Mouse (Mus musculus): ENCODE data around the gene Lexm. TPM values are rescaled to one million over a fixed set of nuclear protein-coding genes. Genes with fewer than 3 reads are reported as not detected.

The Lexm gene
- polyA plus RNA-seq, 1 experiment from 2014 or later, result 0.70 TPM

DNA sequence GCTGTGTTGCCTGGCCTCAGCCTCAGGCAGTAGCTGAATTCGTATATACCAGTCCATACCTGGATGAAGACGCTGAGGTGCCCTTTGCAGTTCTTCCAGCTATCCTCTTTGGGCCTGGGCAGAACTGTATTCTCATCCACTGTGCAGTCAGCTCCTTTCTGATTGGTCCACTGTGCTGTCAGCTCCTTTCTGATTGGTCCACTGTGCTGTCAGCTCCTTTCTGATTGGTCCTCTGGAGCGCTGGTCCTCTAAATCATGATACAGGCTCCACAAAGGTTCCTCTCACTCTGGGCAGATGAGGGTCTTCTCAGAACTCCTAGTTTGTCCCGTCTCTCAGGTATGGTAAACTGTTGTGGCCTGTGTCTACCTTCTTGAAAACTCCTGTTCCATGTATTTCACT, 47.4 kb downstream of the Lexm start:
- H3K9me3 ChIP-seq (replicated peaks), result no peaks in the 10 kb centered on the region
- H3K4me2 ChIP-seq (replicated peaks), result no peak overlapping the region
- H3K4me1 ChIP-seq, result no peaks in the 10 kb centered on the region
- no peak overlapping the region for H3K9ac ChIP-seq
- no peaks in the 10 kb centered on the region for H3K27me3 ChIP-seq
- peak; percentile 48; the same call in 1 of the 2 replicates for ATAC-seq (ENCODE audit: low FRiP score)
- no peak overlapping the region for H3K4me3 ChIP-seq
- peaks cover 81% of the 10 kb centered on the region for H3K36me3 ChIP-seq
- WGBS, result 89% methylated on average over 4 of the region's 4 CpGs
- no peak overlapping the region for H3K27ac ChIP-seq

DNA sequence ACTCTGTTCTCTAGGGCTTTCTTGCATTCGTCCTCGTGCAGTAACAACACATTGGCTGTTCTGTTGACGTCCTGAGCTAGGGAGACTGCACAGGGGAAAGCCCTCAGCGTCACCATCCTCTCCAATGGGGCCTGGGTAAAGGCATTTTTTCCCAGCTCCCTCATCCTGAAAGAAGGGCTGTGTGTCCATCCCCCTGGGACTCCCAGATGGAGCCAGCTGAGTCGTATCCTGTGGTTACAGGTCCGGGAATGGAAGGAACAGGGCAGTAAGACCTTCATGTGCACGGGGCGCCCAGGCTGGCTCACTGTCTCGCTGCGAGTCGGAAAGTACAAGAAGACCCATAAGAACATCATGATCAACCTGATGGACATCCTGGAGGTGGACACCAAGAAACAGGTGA, 52.9 kb downstream of the Lexm start:
- no peak overlapping the region for H3K4me2 ChIP-seq (replicated peaks)
- 84% methylated on average over 11 of the region's 11 CpGs for WGBS
- peaks cover 45% of the 10 kb centered on the region for H3K36me3 ChIP-seq
- no peaks in the 10 kb centered on the region for H3K27me3 ChIP-seq
- no peak overlapping the region for H3K4me3 ChIP-seq
- no peaks in the 10 kb centered on the region for H3K9me3 ChIP-seq (replicated peaks)
- H3K27ac ChIP-seq, result no peak overlapping the region
- no peak for ATAC-seq (ENCODE audit: low FRiP score)
- H3K4me1 ChIP-seq, result peaks cover 33% of the 10 kb centered on the region
- H3K9ac ChIP-seq, result no peak overlapping the region

DNA sequence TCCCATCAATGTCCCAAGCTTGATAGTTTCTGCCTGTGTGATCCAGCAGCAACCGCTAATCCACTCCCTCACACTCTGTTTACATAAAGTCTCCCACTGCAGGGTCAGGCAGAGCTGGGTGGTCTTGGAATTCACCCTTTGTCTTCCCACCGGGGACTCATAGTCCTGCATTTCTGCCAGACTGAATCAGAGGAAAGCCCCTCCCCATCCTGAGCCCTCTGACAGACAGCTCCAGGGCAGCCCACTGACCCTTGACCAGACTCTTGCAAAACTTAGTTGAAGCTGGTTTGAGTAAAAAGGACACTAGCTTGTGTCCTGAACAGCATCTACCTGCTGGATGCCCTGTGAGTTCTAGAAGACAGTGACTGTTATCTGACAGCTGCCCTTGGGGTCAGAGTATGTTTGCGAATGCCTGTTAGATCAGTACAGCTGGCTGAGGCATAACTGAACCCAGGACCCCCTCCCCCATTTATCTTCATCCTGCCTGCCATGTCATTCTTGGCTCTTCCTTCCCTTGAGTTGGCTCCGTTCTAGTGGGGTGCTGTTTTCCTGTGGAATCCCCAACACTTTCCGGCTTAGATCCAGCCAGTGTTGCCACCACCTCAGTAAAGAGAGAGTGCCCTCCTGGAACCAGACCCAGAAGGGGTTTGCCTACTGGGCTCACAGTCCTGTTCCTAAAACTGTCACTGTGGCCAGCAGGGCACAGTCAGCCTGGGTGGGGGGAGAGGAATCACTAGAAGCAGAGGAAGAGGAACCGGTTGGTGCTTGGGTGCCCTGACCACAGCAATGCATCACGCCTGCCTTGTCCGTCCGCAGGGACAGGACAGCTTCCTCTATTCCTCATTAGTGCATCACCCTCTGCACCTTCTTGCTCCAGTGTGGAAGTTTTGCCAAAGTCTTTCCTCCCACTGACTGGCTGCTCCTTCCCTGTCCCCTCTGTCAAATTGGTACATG, 53.9 kb downstream of the Lexm start:
- Histone ChIP-seq H3K27ac (no peak overlapping the region), H3K9me3 (replicated peaks) (no peaks in the 10 kb centered on the region), H3K27me3 (no peaks in the 10 kb centered on the region), H3K4me2 (replicated peaks) (peak overlapping the region; percentile 74), H3K4me3 (peak overlapping the region; percentile 87), H3K4me1 (peaks cover 33% of the 10 kb centered on the region), H3K36me3 (peaks cover 42% of the 10 kb centered on the region), H3K9ac (peak overlapping the region; percentile 86)
- no peak for ATAC-seq (ENCODE audit: low FRiP score)
- WGBS, result 46% methylated on average over 9 of the region's 9 CpGs

DNA sequence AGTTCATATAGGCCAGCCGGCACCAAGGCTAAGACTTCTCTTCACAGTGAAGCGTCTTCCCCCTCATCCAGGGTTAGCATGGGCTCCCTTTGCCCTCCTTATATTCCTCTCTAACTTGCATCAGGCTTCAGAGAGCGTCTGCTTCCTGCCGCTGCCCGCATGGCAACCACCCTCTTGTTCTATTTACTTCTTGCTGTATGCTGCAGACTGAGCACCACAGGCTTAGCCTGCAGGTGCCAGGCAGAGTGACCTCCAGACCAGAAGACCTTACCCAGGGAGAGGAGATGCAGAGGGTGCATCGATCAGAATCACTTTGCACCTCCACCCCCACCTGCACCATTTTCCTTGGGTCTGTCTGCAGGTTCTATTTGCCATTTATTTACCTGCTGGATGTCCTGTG, 55.0 kb downstream of the Lexm start:
- H3K4me1 ChIP-seq, result peaks cover 33% of the 10 kb centered on the region
- no peaks in the 10 kb centered on the region for H3K27me3 ChIP-seq
- H3K4me3 ChIP-seq, result peak overlapping the region; percentile 87
- 12% methylated on average over 6 of the region's 6 CpGs for WGBS
- peaks cover 32% of the 10 kb centered on the region for H3K36me3 ChIP-seq
- peak overlapping the region; percentile 86 for H3K9ac ChIP-seq
- no peak overlapping the region for H3K27ac ChIP-seq
- ATAC-seq (ENCODE audit: low FRiP score), result no peak
- H3K9me3 ChIP-seq (replicated peaks), result no peaks in the 10 kb centered on the region
- peak overlapping the region; percentile 74 for H3K4me2 ChIP-seq (replicated peaks)

DNA sequence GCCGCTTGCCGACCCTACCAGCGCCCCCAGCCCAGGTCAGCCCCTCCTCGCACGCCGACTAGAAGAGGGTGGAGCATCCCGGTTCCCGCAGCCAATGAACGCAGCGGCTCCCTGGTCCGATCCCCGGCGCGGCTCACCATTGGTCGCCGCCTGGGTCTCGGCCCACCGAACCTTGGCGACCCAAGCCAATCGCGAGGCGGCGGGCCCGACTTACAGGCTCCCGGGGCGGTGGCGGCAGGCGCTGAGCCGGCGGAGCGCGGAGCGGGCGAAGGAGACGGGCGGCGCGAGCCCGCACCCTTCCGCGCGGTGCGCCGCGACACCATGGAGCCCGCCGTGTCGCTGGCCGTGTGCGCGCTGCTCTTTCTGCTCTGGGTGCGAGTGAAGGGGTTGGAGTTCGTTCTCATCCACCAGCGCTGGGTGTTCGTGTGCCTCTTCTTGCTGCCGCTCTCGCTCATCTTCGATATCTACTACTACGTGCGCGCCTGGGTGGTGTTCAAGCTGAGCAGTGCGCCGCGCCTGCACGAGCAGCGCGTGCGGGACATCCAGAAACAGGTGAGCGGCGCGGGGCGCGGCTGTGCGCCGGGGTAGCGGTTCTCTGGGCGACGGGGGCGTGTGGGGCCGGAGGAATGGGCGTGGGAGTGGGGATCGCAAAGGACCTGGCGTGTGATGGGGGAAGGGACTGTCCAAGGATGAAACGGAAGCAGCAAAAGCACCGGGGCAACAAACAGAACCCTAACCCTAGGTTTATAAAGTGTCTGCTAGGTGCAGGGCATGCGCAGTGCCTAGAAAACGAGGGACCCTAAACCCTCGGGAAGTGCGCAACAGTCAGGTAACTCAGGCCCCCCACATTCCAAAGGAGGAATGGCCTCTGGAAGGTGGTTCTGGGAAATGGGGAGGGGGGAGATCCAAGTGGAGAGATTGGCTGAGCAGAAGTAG, 55.9 kb downstream of the Lexm start, which contains the start of gene Dhcr24:
TSS of gene Dhcr24 (plus strand) at position 193 of the 936 bp plus-strand sequence.
- under 1% methylated on average over 88 of the region's 89 CpGs for WGBS
- Histone ChIP-seq H3K9ac (peak within 1 kb of the TSS; percentile 86), H3K4me1 (peaks cover 33% of the 10 kb centered on the region), H3K27ac (peak within 1 kb of the TSS; percentile 93), H3K36me3 (peaks cover 26% of the 10 kb centered on the region), H3K27me3 (no peaks in the 10 kb centered on the region), H3K4me2 (replicated peaks) (peak within 1 kb of the TSS; percentile 74), H3K9me3 (replicated peaks) (no peaks in the 10 kb centered on the region), H3K4me3 (peak within 1 kb of the TSS; percentile 87)
- ATAC-seq (ENCODE audit: low FRiP score), result peak; percentile 99

DNA sequence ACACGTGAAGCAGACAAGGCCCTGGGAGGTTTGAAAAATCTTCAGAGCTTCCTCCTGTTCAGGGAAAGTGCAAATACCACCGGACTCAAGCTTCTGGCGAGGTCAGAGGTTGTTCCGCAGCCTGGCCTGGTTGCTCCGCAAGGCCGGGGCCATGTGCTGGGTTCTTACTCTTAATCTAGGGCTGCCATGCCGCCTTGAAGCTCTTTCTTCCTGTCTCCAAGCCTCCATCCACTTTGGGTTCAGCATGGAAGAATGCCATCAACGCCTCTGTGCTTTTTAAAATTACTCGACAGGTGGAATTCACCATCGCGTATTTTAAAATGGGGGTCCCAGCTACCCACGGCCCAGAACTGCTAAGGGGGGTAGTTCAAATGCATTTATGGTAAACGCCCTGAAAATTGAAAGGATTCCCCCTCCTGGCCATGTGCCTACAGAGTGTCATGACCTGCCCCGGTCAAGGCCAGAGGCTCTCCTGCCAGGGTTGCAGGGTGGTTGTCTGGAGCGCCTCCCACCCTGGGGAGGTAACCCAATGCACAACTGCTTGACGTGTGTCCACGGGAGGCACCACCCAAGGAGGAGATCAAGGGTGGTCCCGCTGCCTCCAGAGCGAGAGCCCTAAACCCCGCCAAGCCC, 56.7 kb downstream of the Lexm start:
- peaks cover 19% of the 10 kb centered on the region for H3K36me3 ChIP-seq
- H3K27ac ChIP-seq, result peak overlapping the region; percentile 93
- peaks cover 33% of the 10 kb centered on the region for H3K4me1 ChIP-seq
- H3K4me3 ChIP-seq, result peak overlapping the region; percentile 87
- 1% methylated on average over 19 of the region's 20 CpGs for WGBS
- no peaks in the 10 kb centered on the region for H3K27me3 ChIP-seq
- H3K4me2 ChIP-seq (replicated peaks), result peak overlapping the region; percentile 74
- H3K9ac ChIP-seq, result peak overlapping the region; percentile 41
- no peaks in the 10 kb centered on the region for H3K9me3 ChIP-seq (replicated peaks)
- ATAC-seq (ENCODE audit: low FRiP score), result peak; percentile 82

DNA sequence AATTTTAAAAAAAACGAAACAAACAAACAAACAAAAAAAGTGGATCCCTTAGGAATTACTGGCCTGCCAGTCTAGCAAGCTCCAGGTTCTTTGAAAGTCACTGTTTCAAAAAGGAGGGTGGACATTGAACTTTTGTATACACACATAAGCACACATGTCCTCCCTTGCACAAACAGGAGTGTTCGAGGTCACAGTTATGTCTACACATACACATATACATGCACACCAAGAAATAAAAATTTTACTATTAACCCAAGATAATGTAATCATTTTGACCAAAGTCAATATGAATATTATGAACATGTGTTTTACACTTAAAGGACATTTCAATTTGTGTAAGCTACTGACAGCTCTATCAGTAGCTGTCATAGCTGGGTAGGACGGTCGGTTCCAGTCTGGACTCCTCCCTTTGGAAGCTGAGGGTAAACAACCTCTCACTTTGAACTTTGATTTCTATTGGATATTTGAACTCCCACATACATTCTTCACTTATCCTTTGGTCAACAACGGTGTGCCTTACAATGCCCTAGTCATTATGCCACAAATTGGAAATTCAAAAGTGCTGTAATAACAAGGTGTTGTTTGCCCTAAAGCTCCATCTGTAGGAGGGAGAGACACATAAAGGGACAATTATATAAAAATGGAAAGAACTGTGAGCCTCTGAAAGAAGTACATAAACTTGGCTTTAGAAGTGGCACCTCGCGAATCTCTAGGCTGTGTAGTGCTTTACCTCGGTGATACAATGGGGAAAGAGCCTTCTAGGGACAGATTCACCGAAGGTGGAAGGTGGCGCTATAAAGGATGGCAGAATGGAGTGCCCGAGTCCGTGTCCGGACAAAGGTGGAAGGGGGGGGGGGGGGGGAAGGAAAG, 57.5 kb downstream of the Lexm start:
- Histone ChIP-seq H3K27me3 (no peaks in the 10 kb centered on the region), H3K9ac (0 out of 2 replicates have a peak overlapping the region, but pooled peaks have one; percentile 41), H3K4me2 (replicated peaks) (peak overlapping the region; percentile 74), H3K27ac (peak overlapping the region; percentile 93), H3K4me3 (peak overlapping the region; percentile 87), H3K36me3 (peaks cover 12% of the 10 kb centered on the region), H3K9me3 (replicated peaks) (no peaks in the 10 kb centered on the region), H3K4me1 (peaks cover 33% of the 10 kb centered on the region)
- ATAC-seq (ENCODE audit: low FRiP score), result no peak
- 29% methylated on average over 13 of the region's 13 CpGs for WGBS

DNA sequence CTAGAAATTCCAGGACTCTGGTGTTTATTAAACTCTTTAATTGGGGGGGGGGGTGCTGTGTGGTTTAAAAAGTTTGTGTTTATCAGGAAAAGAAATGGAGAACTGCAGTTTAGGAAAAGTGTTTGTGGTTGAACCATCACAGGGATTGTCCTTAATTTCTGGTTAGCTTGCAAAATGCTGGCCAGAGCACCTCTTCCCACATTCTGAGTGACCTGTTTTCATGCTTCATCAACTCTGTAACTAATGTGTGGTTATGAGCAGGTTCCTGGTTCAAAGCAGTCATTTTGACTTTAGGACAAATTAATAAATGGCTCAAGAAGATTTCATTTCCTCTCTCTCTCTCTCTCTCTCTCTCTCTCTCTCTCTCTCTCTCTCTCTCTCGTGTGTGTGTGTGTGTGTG, 59.1 kb downstream of the Lexm start:
- H3K9me3 ChIP-seq (replicated peaks), result no peaks in the 10 kb centered on the region
- no peak overlapping the region for H3K4me3 ChIP-seq
- no peaks in the 10 kb centered on the region for H3K36me3 ChIP-seq
- H3K9ac ChIP-seq, result no peak overlapping the region
- ATAC-seq (ENCODE audit: low FRiP score), result no peak
- WGBS, result no CpG with 5 or more reads among the region's 1 CpGs
- H3K27ac ChIP-seq, result no peak overlapping the region
- peaks cover 20% of the 10 kb centered on the region for H3K4me1 ChIP-seq
- no peak overlapping the region for H3K4me2 ChIP-seq (replicated peaks)
- no peaks in the 10 kb centered on the region for H3K27me3 ChIP-seq

DNA sequence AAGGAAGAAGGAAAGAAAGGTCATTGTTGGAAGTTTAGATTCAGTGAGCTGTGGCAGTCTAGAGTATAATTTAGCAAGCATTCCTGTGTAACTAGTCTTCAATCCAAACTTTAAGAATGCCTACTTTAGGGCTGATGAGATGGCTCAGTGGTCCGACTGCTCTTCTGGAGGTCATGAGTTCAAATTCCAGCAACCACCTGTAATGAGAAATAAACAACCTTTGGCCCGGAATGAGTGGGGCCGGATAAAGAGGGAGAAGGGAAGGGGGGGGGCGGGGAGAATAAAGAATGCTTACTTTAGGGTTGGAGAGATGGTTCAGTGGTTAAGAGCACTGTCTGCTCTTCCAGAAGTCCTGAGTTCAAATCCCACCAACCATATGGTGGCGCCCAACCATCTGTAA, 59.8 kb downstream of the Lexm start:
- no peak for ATAC-seq (ENCODE audit: low FRiP score)
- peaks cover 13% of the 10 kb centered on the region for H3K4me1 ChIP-seq
- H3K4me3 ChIP-seq, result no peak overlapping the region
- no peaks in the 10 kb centered on the region for H3K27me3 ChIP-seq
- H3K9ac ChIP-seq, result no peak overlapping the region
- WGBS, result 91% methylated on average over 5 of the region's 5 CpGs
- no peak overlapping the region for H3K4me2 ChIP-seq (replicated peaks)
- H3K36me3 ChIP-seq, result no peaks in the 10 kb centered on the region
- no peaks in the 10 kb centered on the region for H3K9me3 ChIP-seq (replicated peaks)
- no peak overlapping the region for H3K27ac ChIP-seq

DNA sequence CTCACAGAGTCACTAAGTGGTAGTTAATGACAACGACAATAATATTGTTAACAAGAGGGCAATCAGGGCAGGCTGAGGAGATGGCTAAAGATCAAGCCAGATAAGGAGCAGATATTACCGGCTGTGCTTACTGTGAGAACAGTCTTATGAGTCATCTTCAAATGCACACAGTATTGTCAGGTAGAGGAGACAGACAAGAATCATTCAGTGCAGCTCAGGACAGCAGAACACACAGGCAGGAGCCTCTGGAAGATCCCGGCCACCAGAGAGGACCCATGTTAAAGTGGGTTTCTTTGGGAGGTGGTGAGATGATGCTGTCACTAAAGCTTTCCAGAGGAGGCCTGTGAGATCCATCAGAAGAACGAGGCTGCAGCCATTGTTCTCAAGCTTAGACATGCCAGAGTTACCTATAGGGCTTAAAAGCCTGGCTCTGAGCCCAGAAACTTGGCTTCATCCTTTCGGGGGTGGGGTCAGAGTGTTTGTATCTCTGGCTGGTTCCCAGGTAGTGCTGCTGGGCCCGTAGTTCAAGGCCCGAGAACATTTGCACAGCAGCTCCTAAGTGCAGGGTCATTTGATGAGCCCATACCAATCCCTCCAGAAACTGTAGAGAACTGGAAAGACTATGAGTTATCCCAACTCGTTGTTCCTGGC, 66.4 kb downstream of the Lexm start:
- WGBS, result 81% methylated on average over 8 of the region's 8 CpGs
- Histone ChIP-seq H3K27me3 (no peaks in the 10 kb centered on the region), H3K27ac (no peak overlapping the region)

DNA sequence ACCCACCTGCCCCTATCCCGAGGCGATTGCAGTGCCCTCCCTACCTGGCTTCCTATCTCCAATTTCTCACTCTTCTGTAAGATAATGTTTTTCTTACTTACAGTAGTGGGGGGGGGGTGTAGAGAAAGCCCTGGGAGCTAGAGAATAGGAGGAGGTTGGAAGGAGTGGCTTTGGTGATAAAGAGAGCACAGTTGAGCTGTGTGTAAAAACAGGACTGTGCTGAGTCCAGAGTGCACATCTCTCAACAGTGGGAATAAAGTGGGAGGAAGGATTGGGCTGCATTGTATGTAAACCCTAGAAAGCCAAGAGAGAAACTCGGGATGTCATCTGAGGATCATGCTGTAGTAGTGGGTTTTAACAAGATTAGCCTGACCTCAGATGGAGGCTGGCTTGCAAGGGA, 68.9 kb downstream of the Lexm start:
- Histone ChIP-seq H3K4me2 (replicated peaks) (no peak overlapping the region), H3K27me3 (no peaks in the 10 kb centered on the region), H3K4me1 (peaks cover 4% of the 10 kb centered on the region; the same call in 1 of the 2 replicates), H3K4me3 (no peak overlapping the region), H3K27ac (no peak overlapping the region), H3K9me3 (replicated peaks) (no peaks in the 10 kb centered on the region), H3K9ac (no peak overlapping the region), H3K36me3 (no peaks in the 10 kb centered on the region)
- no peak for ATAC-seq (ENCODE audit: low FRiP score)
- WGBS, result 84% methylated on average over 3 of the region's 3 CpGs

More for the DNA sequence above, 66.4 kb downstream of the Lexm start:
- no peak for ATAC-seq (ENCODE audit: low FRiP score)
- H3K4me3 ChIP-seq, result no peak overlapping the region
- H3K9me3 ChIP-seq (replicated peaks), result no peaks in the 10 kb centered on the region
- H3K36me3 ChIP-seq, result no peaks in the 10 kb centered on the region
- no peak overlapping the region for H3K4me2 ChIP-seq (replicated peaks)
- H3K9ac ChIP-seq, result no peak overlapping the region
- H3K4me1 ChIP-seq, result peaks cover 4% of the 10 kb centered on the region; the same call in 1 of the 2 replicates
